Mouse (Mus musculus) neural tube, embryonic 13.5 days (tissue): ENCODE results near the gene Robo3. TPM values are rescaled to one million over a fixed set of nuclear protein-coding genes. Genes with fewer than 3 reads are reported as not detected.

ENCODE experiments used
- ATAC-seq: fragments of 200-750 bp; cut with Nextera tagmentation; 2 replicates; pipeline ENCODE4 v1.8.0; 2017; ENCODE audit warnings: low read depth, mild to moderate bottlenecking, moderate TSS enrichment, moderate library complexity
- H3K27ac ChIP-seq: fragments of 300-500 bp; sonication (generic); replicated peaks from 2 replicates; pipeline ENCODE4 v1.5.1; 2015; ENCODE audit warnings: moderate library complexity, mild to moderate bottlenecking, inconsistent platforms
- H3K27me3 ChIP-seq: fragments of 300-500 bp; sonication (generic); 2 replicates; pipeline ENCODE4 v1.6.1; 2015; ENCODE audit warnings: mild to moderate bottlenecking, inconsistent platforms
- H3K36me3 ChIP-seq: fragments of 300-500 bp; sonication (generic); 2 replicates; pipeline ENCODE4 v1.6.1; 2015; ENCODE audit warnings: mild to moderate bottlenecking, inconsistent platforms
- H3K4me1 ChIP-seq: fragments of 300-500 bp; sonication (generic); replicated peaks from 2 replicates; pipeline ENCODE4 v1.6.1; 2015; ENCODE audit warnings: inconsistent platforms
- H3K4me2 ChIP-seq: fragments of 300-500 bp; sonication (generic); 2 replicates; pipeline ENCODE4 v1.6.1; 2015; ENCODE audit warnings: inconsistent platforms, mild to moderate bottlenecking, moderate library complexity
- H3K4me3 ChIP-seq: fragments of 300-500 bp; sonication (generic); 2 replicates; pipeline ENCODE4 v1.5.1; 2015; ENCODE audit warnings: mild to moderate bottlenecking, inconsistent platforms
- H3K9ac ChIP-seq: fragments of 300-500 bp; sonication (generic); 2 replicates; pipeline ENCODE4 v1.6.1; 2015; ENCODE audit warnings: moderate library complexity, mild to moderate bottlenecking, inconsistent platforms
- H3K9me3 ChIP-seq: fragments of 300-500 bp; sonication (generic); 2 replicates; pipeline ENCODE4 v1.6.1; 2016; ENCODE audit warnings: inconsistent platforms
- WGBS: fragments of 180-500 bp; shearing (Covaris S2); methylation state at CpG from one replicate; pipeline ENCODE4 v1.1.7; 2015; 5-methylcytosine and 5-hydroxymethylcytosine counted together
- polyA plus RNA-seq: library from polyadenylated mRNA; unstranded; fragments of >200 nt; fragmentation: Nextera tagmentation; extraction: Ambion mirVana; gene quantifications from 2 replicates; pipeline ENCODE4 v1.2.1, GENCODE M21; 2015

Robo3 gene
- polyA plus RNA-seq, 1 experiment from 2014 or later = 65.0 TPM

DNA sequence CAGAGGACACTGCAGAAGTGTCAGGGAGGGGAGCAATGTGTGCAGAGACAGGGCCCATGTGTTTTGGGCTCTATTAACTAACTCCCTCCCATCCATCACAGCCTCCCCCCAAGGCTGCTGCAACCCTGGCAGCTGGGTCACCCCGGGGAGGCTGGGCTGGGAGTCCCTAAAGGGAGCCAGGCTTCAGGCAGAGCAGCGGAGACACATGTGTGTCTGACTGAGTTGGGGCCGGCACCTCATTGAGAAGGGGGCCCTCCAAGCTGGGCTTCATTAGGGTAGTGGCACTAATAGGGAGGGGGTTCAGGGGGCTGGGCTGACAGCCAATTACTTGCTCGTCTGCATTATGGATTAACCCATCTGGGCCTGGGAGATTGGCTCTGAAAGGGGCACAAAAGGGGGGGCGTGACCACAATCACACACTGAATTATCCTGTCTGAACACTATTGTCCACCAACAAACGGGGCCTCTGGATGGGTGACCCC, 21.0 kb upstream of the Robo3 start:
- Histone ChIP-seq H3K27me3 (peaks cover 81% of the 10 kb centered on the region), H3K36me3 (no peaks in the 10 kb centered on the region), H3K27ac (peak overlapping the region; percentile 42), H3K9ac (no peak overlapping the region), H3K4me3 (no peak overlapping the region), H3K4me1 (peaks cover 76% of the 10 kb centered on the region), H3K9me3 (no peaks in the 10 kb centered on the region), H3K4me2 (no peak overlapping the region)
- peak; percentile 67 for ATAC-seq
- WGBS = 2% methylated on average over 6 of the region's 6 CpGs

DNA sequence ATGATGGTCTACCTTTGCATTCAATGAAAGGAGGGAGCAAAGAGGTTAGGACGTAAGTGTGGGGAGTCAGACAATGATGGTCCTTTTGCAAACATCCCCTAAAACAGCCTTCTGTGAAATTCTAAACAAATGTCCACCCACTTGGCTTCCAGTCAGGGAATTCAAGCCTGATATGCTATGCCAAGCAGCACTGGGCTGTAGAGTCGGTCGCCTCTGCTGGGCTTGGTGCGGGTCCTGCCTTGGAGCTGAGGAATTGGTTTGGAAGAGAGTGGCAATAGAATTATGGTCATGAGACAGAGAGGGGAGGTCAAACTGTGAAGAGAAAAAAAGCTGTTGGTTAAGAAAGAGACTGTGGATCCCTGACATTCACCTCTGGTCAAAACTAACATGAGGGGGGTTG, 20.3 kb upstream of the Robo3 start:
- H3K4me3 ChIP-seq = no peak overlapping the region
- H3K9ac ChIP-seq = no peak overlapping the region
- peaks cover 68% of the 10 kb centered on the region for H3K4me1 ChIP-seq
- H3K9me3 ChIP-seq = no peaks in the 10 kb centered on the region
- ATAC-seq = no peak
- H3K36me3 ChIP-seq = no peaks in the 10 kb centered on the region
- H3K4me2 ChIP-seq = no peak overlapping the region
- H3K27me3 ChIP-seq = peaks cover 78% of the 10 kb centered on the region
- peak overlapping the region; percentile 33 for H3K27ac ChIP-seq
- 22% methylated on average over 4 of the region's 4 CpGs for WGBS

DNA sequence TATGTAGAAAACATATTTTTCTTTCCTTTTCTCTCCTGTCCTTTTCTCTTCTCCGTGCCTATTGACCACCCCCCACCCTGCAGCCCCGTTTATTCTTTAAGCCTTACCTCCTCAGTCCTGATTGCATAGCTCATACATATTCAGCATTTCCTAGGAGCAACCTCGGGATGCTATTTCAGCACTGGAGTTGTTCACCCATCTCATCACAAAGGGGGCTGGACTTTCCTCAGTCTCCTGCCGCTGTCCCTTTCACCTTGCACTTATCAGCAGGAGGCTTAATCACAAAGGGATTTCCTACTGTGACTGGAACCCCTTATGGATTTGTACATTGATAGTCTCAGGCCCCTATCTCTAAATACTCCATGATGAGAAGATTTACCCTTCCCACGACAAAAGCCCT, 19.4 kb upstream of the Robo3 start:
- Histone ChIP-seq H3K4me2 (no peak overlapping the region), H3K27me3 (peaks cover 73% of the 10 kb centered on the region), H3K4me3 (no peak overlapping the region), H3K27ac (peak overlapping the region; percentile 67), H3K4me1 (peaks cover 59% of the 10 kb centered on the region), H3K36me3 (no peaks in the 10 kb centered on the region), H3K9ac (no peak overlapping the region), H3K9me3 (no peaks in the 10 kb centered on the region)
- no peak for ATAC-seq
- WGBS = 0% methylated on average over 5 of the region's 5 CpGs

DNA sequence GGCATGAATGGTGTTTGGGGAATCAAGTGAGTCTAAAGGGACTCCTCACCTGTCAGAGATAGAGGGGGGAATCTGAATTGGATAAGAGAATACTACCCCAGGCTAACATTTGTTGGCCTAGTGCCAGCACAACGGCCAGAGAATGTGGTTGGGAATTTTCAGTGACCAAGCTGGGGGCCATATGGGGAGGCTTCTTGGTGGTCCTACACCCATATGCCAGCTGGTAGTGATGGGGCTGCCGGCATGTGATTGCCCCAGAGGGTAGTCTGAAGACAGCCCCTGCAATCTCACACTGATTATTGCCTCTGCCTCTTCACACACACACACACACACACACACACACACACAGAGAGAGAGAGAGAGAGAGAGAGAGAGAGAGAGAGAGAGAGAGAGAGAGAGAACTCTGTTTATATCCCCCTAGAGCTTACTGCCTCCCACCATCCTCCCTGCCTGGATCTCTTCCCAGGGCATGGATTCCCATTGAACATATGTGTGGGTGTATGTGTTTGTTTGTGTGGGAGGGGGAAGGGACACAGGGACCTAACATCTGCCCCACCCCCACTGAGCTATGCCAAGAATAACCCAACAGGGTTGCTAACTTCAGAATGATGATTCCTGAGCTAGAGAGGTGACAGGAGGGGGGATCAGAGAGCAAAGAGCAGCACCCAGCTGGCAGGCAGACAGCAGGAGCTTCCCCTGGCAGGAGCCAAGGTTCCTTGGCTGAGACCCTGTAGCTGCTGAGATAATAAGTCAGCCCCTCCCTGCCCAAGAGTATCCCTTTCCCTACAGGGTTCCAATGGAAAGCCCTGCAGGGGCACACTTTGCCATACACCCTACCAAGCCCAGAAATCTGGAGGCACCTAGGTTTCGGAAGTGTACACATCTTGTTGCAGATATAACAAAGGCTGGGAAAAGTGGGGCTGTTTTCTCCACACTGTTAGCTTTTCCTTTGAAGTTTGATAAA, 5.0 kb upstream of the Robo3 start:
- no peak overlapping the region for H3K4me2 ChIP-seq
- 27% methylated on average over 3 of the region's 3 CpGs for WGBS
- H3K4me3 ChIP-seq = no peak overlapping the region
- peaks cover 37% of the 10 kb centered on the region for H3K27me3 ChIP-seq
- ATAC-seq = peak; percentile 87
- H3K36me3 ChIP-seq = no peaks in the 10 kb centered on the region
- no peaks in the 10 kb centered on the region for H3K9me3 ChIP-seq
- peak overlapping the region; percentile 54; the same call in 1 of the 2 replicates for H3K27ac ChIP-seq
- no peak overlapping the region for H3K9ac ChIP-seq
- peaks cover 24% of the 10 kb centered on the region for H3K4me1 ChIP-seq

DNA sequence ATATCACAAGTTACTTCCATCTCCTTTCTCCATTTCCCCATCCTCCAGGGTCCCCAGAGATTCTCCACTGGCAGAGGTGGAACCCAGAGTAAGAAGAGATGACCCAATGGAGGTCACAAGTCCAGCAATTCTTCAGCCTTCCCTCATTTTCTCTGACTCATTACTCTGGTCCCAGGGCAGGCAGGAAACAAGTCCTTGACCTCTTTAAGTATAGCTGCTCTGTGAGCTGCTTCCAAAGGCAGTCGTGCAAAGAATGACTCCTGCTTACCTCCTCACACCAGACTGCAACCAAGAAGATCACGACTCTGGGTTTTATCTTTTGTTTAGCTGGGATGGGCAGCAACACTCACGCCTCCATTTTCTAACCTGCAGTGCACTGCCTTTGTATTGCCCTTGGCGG, 2.6 kb upstream of the Robo3 start:
- WGBS = 8% methylated on average over 4 of the region's 4 CpGs
- H3K9me3 ChIP-seq = no peaks in the 10 kb centered on the region
- H3K36me3 ChIP-seq = no peaks in the 10 kb centered on the region
- no peak overlapping the region for H3K9ac ChIP-seq
- no peak for ATAC-seq
- peaks cover 62% of the 10 kb centered on the region for H3K27me3 ChIP-seq
- no peak overlapping the region for H3K27ac ChIP-seq
- peaks cover 45% of the 10 kb centered on the region for H3K4me1 ChIP-seq
- H3K4me3 ChIP-seq = no peak overlapping the region
- H3K4me2 ChIP-seq = no peak overlapping the region

DNA sequence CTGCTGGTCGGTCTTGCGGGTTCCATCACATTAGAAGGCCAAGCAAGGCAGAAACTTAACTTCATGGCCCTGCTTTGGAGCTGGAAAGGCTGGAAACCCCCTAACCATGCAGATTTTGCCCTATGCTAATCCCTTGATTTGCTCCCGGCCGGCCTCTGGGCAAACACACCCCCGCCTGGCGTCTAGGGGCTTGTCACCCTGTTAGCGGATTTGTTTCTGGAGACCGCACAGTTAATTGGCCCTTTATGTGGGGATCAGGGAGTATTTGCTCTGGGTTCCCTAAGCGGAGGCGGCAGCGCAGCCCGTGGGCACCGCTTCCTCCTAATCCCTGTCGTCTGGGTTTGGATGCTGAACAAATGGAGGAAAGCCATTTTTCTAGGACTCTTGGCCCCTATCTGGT, 1.9 kb upstream of the Robo3 start:
- no peak for ATAC-seq
- Histone ChIP-seq H3K9ac (no peak overlapping the region), H3K9me3 (no peaks in the 10 kb centered on the region), H3K4me3 (no peak overlapping the region), H3K4me2 (no peak overlapping the region; the same call in 1 of the 2 replicates), H3K36me3 (no peaks in the 10 kb centered on the region), H3K27me3 (peaks cover 67% of the 10 kb centered on the region), H3K4me1 (peaks cover 46% of the 10 kb centered on the region), H3K27ac (no peak overlapping the region)
- WGBS = under 1% methylated on average over 14 of the region's 14 CpGs

DNA sequence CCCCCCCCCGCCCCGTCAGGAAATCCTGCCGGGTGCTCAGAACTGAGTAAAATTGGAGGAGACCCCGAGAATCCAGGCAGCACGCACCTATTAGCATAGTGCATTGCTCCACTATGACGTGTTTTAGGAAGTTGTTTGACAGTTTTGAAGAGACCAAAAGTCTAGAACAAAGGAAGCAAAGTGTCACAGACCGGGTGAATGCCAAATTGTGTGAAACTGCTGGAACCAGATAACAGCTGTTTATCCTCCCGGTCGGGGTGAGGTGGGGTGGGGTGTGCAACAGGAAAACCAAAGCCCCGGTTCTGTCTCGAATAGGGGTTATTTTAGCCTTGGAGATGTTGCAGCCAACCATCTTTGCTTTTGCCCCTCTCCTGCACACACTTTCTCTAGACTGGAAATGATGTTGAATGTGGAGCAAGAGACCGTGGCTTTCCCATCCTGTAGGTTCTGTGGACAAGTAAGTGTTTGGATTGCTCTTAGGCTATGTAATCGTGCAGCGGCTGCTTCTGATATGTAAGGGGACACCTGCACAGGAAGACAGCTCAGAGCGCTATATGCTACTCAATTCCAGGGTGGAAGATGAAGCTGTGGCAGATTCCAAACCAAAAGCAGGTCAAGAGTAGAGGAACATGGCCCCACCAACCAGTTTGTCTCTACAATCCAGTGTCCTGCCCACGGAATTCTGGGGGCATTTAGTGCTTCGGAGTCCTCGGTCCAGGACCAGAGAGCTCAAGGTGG, 946 bp upstream of the Robo3 start:
- peaks cover 73% of the 10 kb centered on the region for H3K27me3 ChIP-seq
- peak overlapping the region; percentile 41; the same call in 1 of the 2 replicates for H3K4me3 ChIP-seq
- peak overlapping the region; percentile 70 for H3K4me2 ChIP-seq
- H3K4me1 ChIP-seq = peaks cover 55% of the 10 kb centered on the region
- peak overlapping the region; percentile 41; the same call in 1 of the 2 replicates for H3K9ac ChIP-seq
- no peaks in the 10 kb centered on the region for H3K9me3 ChIP-seq
- no peak for ATAC-seq
- 2% methylated on average over 18 of the region's 18 CpGs for WGBS
- H3K36me3 ChIP-seq = no peaks in the 10 kb centered on the region
- no peak overlapping the region for H3K27ac ChIP-seq

DNA sequence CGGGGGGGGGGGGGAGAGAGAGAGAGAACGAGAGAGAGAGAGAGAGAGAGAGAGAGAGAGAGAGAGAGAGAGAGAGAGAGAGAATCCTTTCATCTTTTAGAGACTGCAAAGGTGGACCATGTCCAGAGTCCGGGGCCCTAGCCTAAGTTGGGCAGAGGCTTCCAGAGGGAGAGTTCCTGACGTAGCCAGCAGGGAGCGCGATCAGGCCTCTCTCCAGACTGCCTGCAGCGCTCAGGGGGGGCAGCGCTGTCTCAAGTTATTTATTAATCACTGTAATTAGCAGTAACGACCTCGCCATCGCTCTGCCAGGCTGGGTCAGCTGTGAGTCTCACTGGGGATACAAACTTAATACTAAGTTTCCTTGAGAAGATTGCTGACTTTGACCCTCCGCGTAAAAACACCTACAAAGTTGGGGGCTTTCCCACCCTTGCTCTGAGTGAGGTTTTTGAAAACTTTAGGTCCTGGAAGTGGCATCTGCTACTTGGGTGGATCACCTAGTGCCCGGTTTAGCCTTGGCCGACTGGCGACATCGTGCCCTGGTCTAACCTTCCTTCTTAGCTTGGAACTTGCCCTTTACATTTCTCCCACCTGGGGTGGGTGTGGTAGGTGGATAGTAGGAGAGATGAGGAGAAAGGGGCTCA, 900 bp downstream of the Robo3 start:
- Histone ChIP-seq H3K4me3 (peak overlapping the region; percentile 41), H3K4me1 (peaks cover 48% of the 10 kb centered on the region), H3K4me2 (peak overlapping the region; percentile 70), H3K27ac (peak overlapping the region; percentile 49; the same call in 1 of the 2 replicates), H3K27me3 (peaks cover 91% of the 10 kb centered on the region), H3K36me3 (no peaks in the 10 kb centered on the region), H3K9me3 (no peaks in the 10 kb centered on the region), H3K9ac (peak overlapping the region; percentile 62; the same call in 1 of the 2 replicates)
- ATAC-seq = peak; percentile 57; the same call in 1 of the 2 replicates
- whole genome bisulfite sequencing = 2% methylated on average over 16 of the region's 17 CpGs

DNA sequence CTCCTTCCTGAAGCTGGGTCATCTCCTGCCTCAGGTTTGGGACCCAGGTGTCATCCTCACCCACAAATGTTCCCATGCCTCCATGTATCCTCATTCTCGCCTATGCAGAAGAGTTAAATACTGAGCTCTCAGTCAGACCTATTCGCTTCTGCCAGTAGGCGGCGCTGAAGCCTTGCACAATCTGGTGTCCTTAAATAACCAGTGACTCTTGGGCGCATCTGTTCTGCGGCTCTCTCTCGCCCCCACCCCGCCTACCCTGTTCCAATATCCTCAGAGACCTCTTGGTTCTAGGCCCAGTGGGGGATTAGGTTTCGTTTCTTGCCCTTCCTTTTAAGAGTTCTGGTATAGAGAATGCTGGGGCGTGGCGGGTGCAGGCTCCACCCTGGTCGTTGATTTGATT, 2.5 kb downstream of the Robo3 start:
- Histone ChIP-seq H3K27me3 (peaks cover 96% of the 10 kb centered on the region), H3K9me3 (no peaks in the 10 kb centered on the region), H3K4me1 (peaks cover 48% of the 10 kb centered on the region)

DNA sequence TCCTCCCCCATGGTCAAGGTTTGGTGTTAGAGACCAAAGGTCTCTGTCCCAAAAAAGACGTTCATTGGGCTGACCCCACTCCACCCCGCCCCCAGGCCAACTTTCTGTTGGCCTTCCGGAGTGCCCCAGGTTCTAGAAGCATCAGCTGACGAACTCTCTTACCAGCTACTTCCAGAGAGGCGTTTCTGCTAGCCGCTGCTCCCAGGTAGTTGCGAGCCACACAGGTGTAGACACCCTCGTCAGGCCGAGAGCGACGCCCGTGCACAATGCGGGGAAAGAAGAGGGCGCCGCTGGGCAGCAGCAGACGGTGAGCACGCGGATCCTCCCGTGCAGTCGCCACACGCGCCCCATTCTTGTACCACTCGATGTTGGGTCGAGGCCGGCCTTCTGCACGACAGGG, 3.7 kb downstream of the Robo3 start:
- WGBS = 12% methylated on average over 26 of the region's 26 CpGs
- peak overlapping the region; percentile 31 for H3K9ac ChIP-seq

More for the DNA sequence above, 2.5 kb downstream of the Robo3 start:
- Histone ChIP-seq H3K9ac (peak overlapping the region; percentile 34; the same call in 1 of the 2 replicates), H3K4me2 (peak overlapping the region; percentile 70), H3K36me3 (no peaks in the 10 kb centered on the region), H3K27ac (peak overlapping the region; percentile 43; the same call in 1 of the 2 replicates), H3K4me3 (peak overlapping the region; percentile 41)
- WGBS = 2% methylated on average over 12 of the region's 12 CpGs
- peak; percentile 72 for ATAC-seq

DNA sequence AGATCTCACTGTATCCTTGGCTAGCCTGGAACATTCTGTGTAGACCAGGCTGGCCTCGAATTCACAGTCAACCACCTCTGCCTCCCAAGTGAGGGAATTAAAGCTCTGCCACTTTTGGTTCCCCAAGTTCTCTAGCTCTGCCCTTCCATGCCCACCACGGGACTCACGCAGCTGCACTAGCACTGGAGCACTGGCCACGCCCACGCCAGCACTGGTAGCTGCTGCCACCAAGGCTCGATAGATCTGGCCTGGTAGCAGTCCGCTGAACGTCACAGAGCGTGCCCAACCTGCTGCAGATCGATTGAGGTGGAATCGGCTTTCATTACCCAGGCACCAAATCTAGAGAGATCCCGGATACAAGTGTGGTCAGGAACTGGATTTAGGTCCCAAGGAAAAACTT, 11.8 kb downstream of the Robo3 start:
- Histone ChIP-seq H3K9ac (0 out of 2 replicates have a peak overlapping the region, but pooled peaks have one; percentile 60), H3K27ac (no peak overlapping the region), H3K9me3 (no peaks in the 10 kb centered on the region), H3K36me3 (no peaks in the 10 kb centered on the region), H3K4me1 (peaks cover 11% of the 10 kb centered on the region), H3K27me3 (peaks cover 27% of the 10 kb centered on the region), H3K4me3 (peak overlapping the region; percentile 31; the same call in 1 of the 2 replicates), H3K4me2 (peak overlapping the region; percentile 59)
- WGBS = 15% methylated on average over 12 of the region's 12 CpGs
- ATAC-seq = peak; percentile 60; the same call in 1 of the 2 replicates

More for the DNA sequence above, 3.7 kb downstream of the Robo3 start:
- Histone ChIP-seq H3K36me3 (no peaks in the 10 kb centered on the region), H3K4me3 (peak overlapping the region; percentile 20), H3K4me1 (peaks cover 47% of the 10 kb centered on the region), H3K27ac (no peak overlapping the region), H3K9me3 (no peaks in the 10 kb centered on the region), H3K4me2 (peak overlapping the region; percentile 70), H3K27me3 (peaks cover 94% of the 10 kb centered on the region)
- no peak for ATAC-seq
